In genomic region chr2:167081639-167082038, GRCm38 (mm10) we compare ENCODE assay signal across 9 mouse cellular contexts. TPM values are rescaled to one million over a fixed set of nuclear protein-coding genes. Genes with fewer than 3 reads are reported as not detected.
DNase-seq lines count a peak whose midpoint lies in the region; ATAC-seq and TF ChIP-seq lines count a peak whose summit lies in the region.
"Had no signal": no experiment of that assay in that cellular context is flagged by ENCODE, and none has a peak within 500 bp of the region (broad histone marks: within the 10 kb centered on the region; RNA-seq: fewer than 3 reads in every experiment).

No protein-coding gene starts in this region.

- intact Hi-C loops in gastrocnemius, postnatal 36 days (cut with DNase I) = no loop called here

- peak; percentile 40 for DNase-seq in liver, postnatal 0 days
- DNase-seq in embryo, embryonic 9.5 days (ENCODE audit: extremely low spot score) = peak; percentile 47
- peak; percentile 63 for DNase-seq in lung, postnatal 10 days
- peak; percentile 75 for DNase-seq in retina, postnatal 1 day
- no peak for DNase-seq in urinary bladder, postnatal 36 days (ENCODE audit: low spot score in 2 of 2)
- DNase-seq in adrenal gland, postnatal 10 days = no peak
- no peak for DNase-seq in gastrocnemius, postnatal 36 days

- ATAC-seq in liver, postnatal 0 days = peak; percentile 49; the same call in 1 of the 2 replicates
- no peak for ATAC-seq in liver, embryonic 12.5 days

- 20% methylated on average over 4 of the region's 4 CpGs for WGBS in liver, postnatal 0 days (ENCODE audit: insufficient replicate concordance)
- WGBS in liver, embryonic 12.5 days (ENCODE audit: insufficient replicate concordance) = 3% methylated on average over 4 of the region's 4 CpGs

- H3K9ac ChIP-seq in liver, postnatal 0 days (replicated peaks) = no peak overlapping the region
- H3K9ac ChIP-seq in liver, embryonic 12.5 days = no peak overlapping the region
- H3K9ac ChIP-seq: heart, embryonic 15.5 days had no signal

- no peaks in the 10 kb centered on the region for H3K36me3 ChIP-seq in liver, postnatal 0 days (replicated peaks; ENCODE audit: insufficient read depth, low read length)
- H3K36me3 ChIP-seq in liver, embryonic 12.5 days = no peaks in the 10 kb centered on the region
- H3K36me3 ChIP-seq: heart, embryonic 15.5 days had no signal

- H3K4me2 ChIP-seq in liver, postnatal 0 days (ENCODE audit: low read depth, low read length) = no peak overlapping the region
- no peak overlapping the region for H3K4me2 ChIP-seq in liver, embryonic 12.5 days
- H3K4me2 ChIP-seq: heart, embryonic 15.5 days had no signal

- no peaks in the 10 kb centered on the region for H3K27me3 ChIP-seq in liver, postnatal 0 days (ENCODE audit: insufficient read depth, low read length)
- H3K27me3 ChIP-seq in liver, embryonic 12.5 days (replicated peaks) = peaks cover 21% of the 10 kb centered on the region

- no peak overlapping the region for H3K27ac ChIP-seq in liver, postnatal 0 days (ENCODE audit: low read depth)
- H3K27ac ChIP-seq in liver, embryonic 12.5 days = no peak overlapping the region
- H3K27ac ChIP-seq: heart, embryonic 15.5 days had no signal

- no peak for TF ChIP-seq CTCF in liver, postnatal 0 days (IDR thresholded peaks at IDR 0.05; ENCODE audit: low read depth)

- H3K4me3 ChIP-seq in liver, postnatal 0 days (ENCODE audit: low read depth, low read length) = no peak overlapping the region
- no peak overlapping the region for H3K4me3 ChIP-seq in liver, embryonic 12.5 days
- H3K4me3 ChIP-seq: heart, embryonic 15.5 days had no signal

- no peak for TF ChIP-seq EP300 in liver, postnatal 0 days (IDR thresholded peaks at IDR 0.05; ENCODE audit: low read depth)

- no peaks in the 10 kb centered on the region for H3K9me3 ChIP-seq in liver, postnatal 0 days (ENCODE audit: low read length)
- no peaks in the 10 kb centered on the region for H3K9me3 ChIP-seq in liver, embryonic 12.5 days (replicated peaks)
- H3K9me3 ChIP-seq: heart, embryonic 15.5 days had no signal

- no peaks in the 10 kb centered on the region for H3K4me1 ChIP-seq in liver, postnatal 0 days (ENCODE audit: insufficient read depth)
- H3K4me1 ChIP-seq in liver, embryonic 12.5 days = peaks cover 8% of the 10 kb centered on the region; the same call in 1 of the 2 replicates

RNA-seq across cellular contexts. Expression of gene Znfx1, which starts 18.8 kb away (rescaled TPM):
- 5.8 and 6.3 TPM in 2 replicates for polyA plus RNA-seq in liver, postnatal 0 days (2015; fragmentation: Nextera tagmentation; extraction: Ambion mirVana)
- 13.7 and 13.8 TPM in 2 replicates for polyA plus RNA-seq in liver, embryonic 12.5 days (2016; fragmentation: Nextera tagmentation; extraction: Ambion mirVana)
- total RNA-seq in adrenal gland, postnatal 10 days (2021) = 10 to 100 TPM; 31.2 to 36.5 TPM
- total RNA-seq in gastrocnemius, postnatal 36 days (2021) = 10 to 100 TPM; 19.0 to 20.7 TPM

Comparison
In these comparisons a context has a peak if more than half of its experiments do, and no peak if none do; other contexts are left out.
1. DNase-seq: peak in liver, postnatal 0 days (single experiment), embryo, embryonic 9.5 days (single experiment), lung, postnatal 10 days (single experiment) and retina, postnatal 1 day (single experiment); none in urinary bladder, postnatal 36 days (0 of 2), adrenal gland, postnatal 10 days (single experiment) and gastrocnemius, postnatal 36 days (0 of 2).